Mouse (Mus musculus) lung, postnatal 0 days (tissue): ENCODE results near the gene Rab6b. TPM values are rescaled to one million over a fixed set of nuclear protein-coding genes. Genes with fewer than 3 reads are reported as not detected.

Experiments used
- ATAC-seq: fragments of 200-750 bp; cut with Nextera tagmentation; 2 replicates; pipeline ENCODE4 v1.8.0; 2017; ENCODE audit warnings: moderate library complexity
- DNase-seq: peaks from one replicate; pipeline ENCODE4 v3.0.0-alpha.2; 2016; ENCODE audit warnings: low spot score
- H3K27ac ChIP-seq: fragments of 300-500 bp; sonication (generic); 2 replicates; pipeline ENCODE4 v1.5.1; 2014; ENCODE audit warnings: antibody characterized with exemption, mild to moderate bottlenecking, low read length, mixed read lengths
- H3K27me3 ChIP-seq: fragments of 300-500 bp; sonication (generic); replicated peaks from 2 replicates; pipeline ENCODE4 v1.6.1; 2014; ENCODE audit warnings: low read length, mixed read lengths; ENCODE audit not compliant: insufficient read depth
- H3K36me3 ChIP-seq: fragments of 300-500 bp; sonication (generic); 2 replicates; pipeline ENCODE4 v1.6.1; 2014; ENCODE audit warnings: low read length, mixed read lengths; ENCODE audit not compliant: insufficient read depth
- H3K4me1 ChIP-seq: fragments of 300-500 bp; sonication (generic); 2 replicates; pipeline ENCODE4 v1.6.1; 2014; ENCODE audit warnings: antibody characterized with exemption, low read depth, low read length, mixed read lengths; ENCODE audit not compliant: insufficient read depth
- H3K4me2 ChIP-seq: fragments of 300-500 bp; sonication (generic); replicated peaks from 2 replicates; pipeline ENCODE4 v1.6.1; 2014; ENCODE audit warnings: low read depth, mild to moderate bottlenecking, low read length, moderate library complexity, mixed read lengths
- H3K4me3 ChIP-seq: fragments of 300-500 bp; sonication (generic); 2 replicates; pipeline ENCODE4 v1.5.1; 2014; ENCODE audit warnings: low read depth, low read length
- H3K9ac ChIP-seq: fragments of 300-500 bp; sonication (generic); replicated peaks from 2 replicates; pipeline ENCODE4 v1.6.1; 2014; ENCODE audit warnings: low read depth, mild to moderate bottlenecking
- H3K9me3 ChIP-seq: fragments of 300-500 bp; sonication (generic); 2 replicates; pipeline ENCODE4 v1.6.1; 2016; ENCODE audit warnings: low read length, mixed read lengths
- CTCF ChIP-seq: IDR thresholded peaks from 2 replicates; pipeline ENCODE4 v1.5.1; 2016; ENCODE audit warnings: antibody characterized with exemption, mild to moderate bottlenecking
- EP300 ChIP-seq: IDR thresholded peaks from 2 replicates; pipeline ENCODE4 v1.6.1; 2016; ENCODE audit warnings: antibody characterized with exemption, mild to moderate bottlenecking, control low read depth
- WGBS: fragments of 180-500 bp; shearing (Covaris S2); extraction: QIAGEN DNeasy Blood & Tissue Kit; methylation state at CpG from one replicate; pipeline ENCODE4 v1.1.7; 2014; 5-methylcytosine and 5-hydroxymethylcytosine counted together
- polyA plus RNA-seq: library from polyadenylated mRNA; unstranded; fragments of >200 nt; fragmentation: Nextera tagmentation; extraction: Ambion mirVana; gene quantifications from 2 replicates; pipeline ENCODE4 v1.2.1, GENCODE M21; 2015

Gene Rab6b
- polyA plus RNA-seq, 1 experiment from 2014 or later, result 6.8 TPM

DNA sequence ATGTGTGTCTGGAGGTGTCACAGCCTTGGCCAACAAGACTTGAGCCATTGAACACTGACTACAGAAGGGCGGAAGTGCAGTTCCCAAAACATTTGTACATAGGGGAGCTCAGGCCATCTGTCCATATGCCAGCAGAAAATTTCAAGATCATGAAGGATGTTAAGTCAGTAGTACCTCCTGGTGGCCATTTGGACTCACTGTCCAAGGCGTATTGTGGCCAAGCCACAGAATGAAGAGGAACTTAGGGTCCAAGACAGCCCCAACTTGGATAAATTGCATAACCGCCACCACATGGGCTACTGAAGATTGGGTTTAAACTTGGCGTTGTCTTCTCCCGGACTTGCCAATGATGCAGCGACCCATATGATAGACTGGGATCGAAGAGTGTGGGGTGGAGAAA is 64.1 kb downstream of the Rab6b start:
- ATAC-seq, result no peak
- no peaks in the 10 kb centered on the region for H3K36me3 ChIP-seq
- TF ChIP-seq EP300 (no peak), CTCF (0 out of 2 replicates have a peak, but pooled peaks have one; percentile 19)
- WGBS, result 96% methylated on average over 7 of the region's 7 CpGs
- H3K9ac ChIP-seq, result no peak overlapping the region
- DNase-seq, result no peak
- H3K4me1 ChIP-seq, result peaks cover 6% of the 10 kb centered on the region
- H3K9me3 ChIP-seq, result no peaks in the 10 kb centered on the region
- no peak overlapping the region for H3K4me2 ChIP-seq
- no peaks in the 10 kb centered on the region for H3K27me3 ChIP-seq
- no peak overlapping the region for H3K4me3 ChIP-seq
- no peak overlapping the region for H3K27ac ChIP-seq

DNA sequence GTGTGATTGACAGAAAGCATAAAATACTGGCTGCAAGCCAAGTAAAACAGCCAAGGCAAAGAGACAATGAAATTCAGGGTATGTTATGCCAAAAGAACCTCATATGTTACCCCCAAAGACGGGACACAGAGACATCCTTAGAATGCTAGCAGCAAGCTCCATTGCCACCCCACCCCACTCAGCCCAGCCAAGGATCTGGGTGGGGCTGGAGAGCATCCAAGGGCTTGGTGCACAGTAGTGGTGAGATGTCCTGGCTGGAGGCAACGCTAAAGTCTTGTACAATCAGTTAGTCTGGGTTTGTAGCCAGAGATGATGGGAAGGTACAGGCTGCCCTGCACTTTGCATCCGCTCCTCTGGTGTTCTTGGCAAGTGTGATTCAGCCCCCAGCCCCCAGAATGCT is 68.7 kb downstream of the Rab6b start:
- H3K27ac ChIP-seq, result no peak overlapping the region
- H3K36me3 ChIP-seq, result no peaks in the 10 kb centered on the region
- ATAC-seq (peak; percentile 40), DNase-seq (peak; percentile 61)
- no peaks in the 10 kb centered on the region for H3K27me3 ChIP-seq
- peak overlapping the region; percentile 41; the same call in 1 of the 2 replicates for H3K9ac ChIP-seq
- peaks cover 9% of the 10 kb centered on the region for H3K4me1 ChIP-seq
- H3K4me2 ChIP-seq, result peak overlapping the region; percentile 68
- TF ChIP-seq EP300 (no peak), CTCF (no peak)
- H3K9me3 ChIP-seq, result no peaks in the 10 kb centered on the region
- H3K4me3 ChIP-seq, result peak overlapping the region; percentile 39; the same call in 1 of the 2 replicates
- WGBS, result 22% methylated on average over 3 of the region's 3 CpGs

DNA sequence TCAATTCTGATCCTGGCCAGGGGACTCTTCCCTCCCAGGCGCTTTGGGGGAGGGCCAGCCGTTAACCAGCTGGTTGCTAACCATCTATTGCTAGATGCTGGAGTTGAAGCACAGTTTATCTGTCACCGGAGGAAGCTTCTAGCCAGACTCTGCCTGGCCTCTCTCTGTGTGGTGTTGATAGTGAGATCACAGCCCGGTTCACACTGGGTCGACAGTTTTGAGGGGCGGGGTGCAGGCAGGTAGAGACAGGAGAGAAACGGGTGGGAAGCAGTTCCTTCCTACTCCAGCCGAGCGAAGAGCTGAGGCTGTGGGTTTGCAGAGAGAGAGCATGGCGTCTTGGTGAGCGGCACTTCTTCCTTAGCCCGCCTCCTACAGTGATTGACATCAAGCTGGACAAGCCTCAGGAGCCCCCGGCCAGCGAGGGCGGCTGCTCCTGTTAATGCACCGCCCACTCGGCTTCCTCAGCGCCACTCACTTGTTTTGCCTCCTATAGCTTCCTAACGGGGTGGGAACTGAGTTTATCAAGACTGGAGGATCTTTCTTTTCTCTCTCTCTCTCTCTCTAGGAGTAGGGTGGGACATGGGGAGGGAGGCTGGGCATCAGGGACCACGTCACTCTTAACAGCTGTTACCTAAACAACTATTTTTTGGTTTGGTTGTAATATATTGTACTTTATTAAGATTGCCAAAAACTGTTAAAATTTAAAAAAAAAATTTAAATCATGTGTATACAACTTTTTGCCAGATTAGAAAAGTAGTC is 69.4 kb downstream of the Rab6b start:
- ATAC-seq, result peak; percentile 94
- no peaks in the 10 kb centered on the region for H3K36me3 ChIP-seq
- no peak for TF ChIP-seq EP300
- TF ChIP-seq CTCF, result no peak
- no peak overlapping the region for H3K27ac ChIP-seq
- H3K9ac ChIP-seq, result peak overlapping the region; percentile 41
- peak overlapping the region; percentile 39 for H3K4me3 ChIP-seq
- peak overlapping the region; percentile 68 for H3K4me2 ChIP-seq
- no peaks in the 10 kb centered on the region for H3K27me3 ChIP-seq
- H3K4me1 ChIP-seq, result peaks cover 9% of the 10 kb centered on the region
- 2% methylated on average over 20 of the region's 20 CpGs for WGBS
- H3K9me3 ChIP-seq, result no peaks in the 10 kb centered on the region
- DNase-seq, result peak; percentile 96

DNA sequence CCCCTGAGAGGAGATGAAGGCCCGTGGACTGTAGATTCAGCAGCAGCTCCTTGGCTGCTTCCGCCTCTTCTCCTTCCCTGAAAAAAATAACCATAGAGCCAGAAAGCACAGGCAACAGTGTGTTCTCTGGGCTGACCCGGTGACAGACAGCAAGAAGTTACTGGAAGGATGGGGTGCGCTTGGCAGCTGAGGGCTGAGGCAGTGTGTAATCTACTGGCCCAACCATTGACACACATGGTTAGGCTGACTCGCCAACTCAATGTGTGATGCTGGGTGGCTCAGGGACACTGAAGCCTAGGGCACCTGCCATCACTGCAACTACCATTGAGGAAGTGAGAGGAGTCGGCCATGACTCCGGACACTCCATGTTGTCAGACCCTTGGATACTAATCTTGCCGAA is 70.3 kb downstream of the Rab6b start:
- 84% methylated on average over 8 of the region's 8 CpGs for WGBS
- TF ChIP-seq CTCF (no peak), EP300 (no peak)
- no peak for ATAC-seq

DNA sequence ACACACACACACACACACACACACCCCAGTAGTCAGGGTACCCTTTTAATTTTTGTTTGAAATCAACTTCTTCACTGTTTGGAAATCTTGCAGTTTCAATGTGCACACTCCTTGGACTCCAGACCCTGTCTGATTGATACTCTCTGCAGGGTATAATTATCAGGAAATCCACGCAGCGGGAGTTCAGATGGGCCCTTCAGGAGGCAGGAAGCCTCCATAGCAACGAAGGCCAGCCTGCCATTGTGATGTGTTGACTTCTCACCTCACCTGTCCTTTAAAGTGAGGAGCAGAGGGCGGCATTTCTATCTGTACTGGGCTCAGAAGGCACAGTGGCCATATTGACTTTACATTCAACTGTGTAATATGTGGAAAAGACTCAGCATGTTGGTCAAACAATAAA is 73.3 kb downstream of the Rab6b start:
- TF ChIP-seq CTCF, result no peak
- DNase-seq, result no peak
- Histone ChIP-seq H3K4me2 (no peak overlapping the region), H3K4me3 (no peak overlapping the region), H3K9me3 (no peaks in the 10 kb centered on the region), H3K27me3 (no peaks in the 10 kb centered on the region), H3K27ac (no peak overlapping the region), H3K36me3 (peaks cover 7% of the 10 kb centered on the region; the same call in 1 of the 2 replicates), H3K9ac (no peak overlapping the region), H3K4me1 (peaks cover 9% of the 10 kb centered on the region)
- no peak for ATAC-seq
- WGBS, result 58% methylated on average over 4 of the region's 4 CpGs

More for the DNA sequence above, 70.3 kb downstream of the Rab6b start:
- Histone ChIP-seq H3K9me3 (no peaks in the 10 kb centered on the region), H3K9ac (no peak overlapping the region), H3K4me2 (no peak overlapping the region), H3K4me3 (no peak overlapping the region), H3K27ac (no peak overlapping the region), H3K36me3 (no peaks in the 10 kb centered on the region), H3K27me3 (no peaks in the 10 kb centered on the region), H3K4me1 (peaks cover 9% of the 10 kb centered on the region)
- no peak for DNase-seq

DNA sequence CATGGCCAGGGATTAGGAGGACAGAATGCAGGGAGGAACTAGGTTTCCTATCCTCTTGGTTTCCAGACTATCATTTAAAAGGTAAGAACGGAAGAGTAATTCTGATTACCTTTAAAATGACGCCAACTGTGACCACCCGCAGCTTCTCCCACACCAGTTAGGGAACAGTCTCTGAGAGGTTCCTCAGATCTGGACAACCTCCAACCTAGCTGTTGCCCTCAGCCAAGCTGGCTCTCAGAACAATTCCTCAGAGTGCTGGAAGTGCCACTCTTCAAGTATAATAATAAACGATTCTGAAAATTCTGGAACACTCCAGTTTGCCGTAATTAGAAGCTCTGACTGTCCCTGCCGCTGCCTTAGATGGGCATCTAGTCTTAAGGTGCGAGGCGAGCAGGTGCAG is 74.4 kb downstream of the Rab6b start:
- H3K4me2 ChIP-seq, result 0 out of 2 replicates have a peak overlapping the region, but pooled peaks have one; percentile 8
- H3K4me1 ChIP-seq, result peaks cover under 1% of the 10 kb centered on the region; the same call in 1 of the 2 replicates
- H3K27ac ChIP-seq, result peak overlapping the region; percentile 9; the same call in 1 of the 2 replicates
- DNase-seq (peak; percentile 63), ATAC-seq (peak; percentile 54)
- WGBS, result 63% methylated on average over 8 of the region's 8 CpGs
- no peaks in the 10 kb centered on the region for H3K9me3 ChIP-seq
- H3K4me3 ChIP-seq, result no peak overlapping the region
- TF ChIP-seq EP300 (no peak), CTCF (no peak)
- no peak overlapping the region for H3K9ac ChIP-seq
- peaks cover 7% of the 10 kb centered on the region; the same call in 1 of the 2 replicates for H3K36me3 ChIP-seq
- no peaks in the 10 kb centered on the region for H3K27me3 ChIP-seq
